Mouse (Mus musculus) embryonic facial prominence, embryonic 14.5 days (tissue): Measurements from ENCODE around the gene Phlpp1. TPM values are rescaled to one million over a fixed set of nuclear protein-coding genes. Genes with fewer than 3 reads are reported as not detected.
A peak's percentile ranks its signal among the peaks of the same experiment; 100 is the strongest.

ENCODE experiments used
- ATAC-seq: fragments of 200-750 bp; cut with Nextera tagmentation; 2 replicates; pipeline ENCODE4 v1.8.0; 2017; ENCODE audit warnings: low read depth, moderate number of reproducible peaks, moderate TSS enrichment
- DNase-seq: peaks from one replicate; pipeline ENCODE4 v3.0.0-alpha.2; 2015; ENCODE audit warnings: low spot score
- H3K27ac ChIP-seq: fragments of 300-500 bp; sonication (generic); replicated peaks from 2 replicates; pipeline ENCODE4 v1.5.1; 2014; ENCODE audit warnings: low read depth, mild to moderate bottlenecking, low read length, moderate library complexity
- H3K27me3 ChIP-seq: fragments of 300-500 bp; sonication (generic); replicated peaks from 2 replicates; pipeline ENCODE4 v1.6.1; 2014; ENCODE audit warnings: low read length; ENCODE audit not compliant: control insufficient read depth, insufficient read depth
- H3K36me3 ChIP-seq: fragments of 300-500 bp; sonication (generic); 2 replicates; pipeline ENCODE4 v1.6.1; 2014; ENCODE audit warnings: low read length, mixed read lengths; ENCODE audit not compliant: control insufficient read depth, insufficient read depth
- H3K4me1 ChIP-seq: fragments of 300-500 bp; sonication (generic); 2 replicates; pipeline ENCODE4 v1.6.1; 2014; ENCODE audit warnings: antibody characterized with exemption, low read length; ENCODE audit not compliant: control insufficient read depth, insufficient read depth
- H3K4me2 ChIP-seq: fragments of 300-500 bp; sonication (generic); 2 replicates; pipeline ENCODE4 v1.6.1; 2014; ENCODE audit warnings: low read depth, mild to moderate bottlenecking, low read length, moderate library complexity, mixed read lengths
- H3K4me3 ChIP-seq: fragments of 300-500 bp; sonication (generic); 2 replicates; pipeline ENCODE4 v1.5.1; 2014; ENCODE audit warnings: low read depth, mild to moderate bottlenecking, low read length
- H3K9ac ChIP-seq: fragments of 300-500 bp; sonication (generic); 2 replicates; pipeline ENCODE4 v1.6.1; 2014; ENCODE audit warnings: low read depth, mild to moderate bottlenecking, low read length, moderate library complexity, mixed read lengths
- H3K9me3 ChIP-seq: fragments of 300-500 bp; sonication (generic); 2 replicates; pipeline ENCODE4 v1.6.1; 2016; ENCODE audit warnings: low read length; ENCODE audit not compliant: control insufficient read depth
- WGBS: fragments of 180-500 bp; shearing (Covaris S2); extraction: QIAGEN DNeasy Blood & Tissue Kit; methylation state at CpG from one replicate; pipeline ENCODE4 v1.1.7; 2014; 5-methylcytosine and 5-hydroxymethylcytosine counted together
- polyA plus RNA-seq: library from polyadenylated mRNA; unstranded; fragments of >200 nt; fragmentation: Nextera tagmentation; extraction: Ambion mirVana; gene quantifications from 2 replicates; pipeline ENCODE4 v1.2.1, GENCODE M21; 2014

Phlpp1 gene
- polyA plus RNA-seq, 1 experiment from 2014 or later = 5.1 TPM

DNA sequence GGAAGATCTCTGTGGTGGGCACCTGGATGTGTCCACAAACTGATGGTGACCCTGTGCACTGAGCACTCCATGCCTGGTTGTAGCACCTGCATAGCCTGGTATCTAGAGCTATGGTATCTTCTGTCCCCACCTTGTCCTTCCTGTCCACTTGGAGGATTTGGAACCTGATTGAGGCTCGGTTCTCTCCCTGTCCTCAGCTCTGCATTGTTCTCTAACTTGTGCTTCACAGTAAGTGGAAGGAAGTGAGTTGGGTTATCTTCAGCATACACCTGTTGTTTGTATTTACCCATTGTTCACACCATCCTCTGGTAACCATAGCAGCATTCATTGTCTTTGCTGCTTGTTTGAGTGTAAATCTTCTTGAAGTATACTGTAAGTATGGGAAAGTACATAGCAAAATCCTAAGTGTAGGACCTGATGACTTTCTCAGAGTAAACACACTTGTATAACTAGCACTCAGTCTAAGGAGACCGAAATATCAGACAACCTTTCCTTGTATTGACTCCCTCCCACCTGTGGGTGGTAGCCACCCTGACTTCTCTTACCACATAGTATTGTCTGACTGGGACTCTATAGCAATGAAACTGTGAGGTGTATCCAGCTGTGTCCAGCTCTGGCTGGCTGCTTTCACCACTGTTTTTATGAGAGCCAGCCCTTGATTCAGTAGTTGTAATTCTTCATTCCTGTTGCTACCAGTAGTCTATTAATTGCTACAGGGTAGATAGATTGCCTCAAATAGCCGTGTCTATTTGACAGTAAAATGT, 191.5 kb downstream of the Phlpp1 start:
- WGBS = 82% methylated on average over 3 of the region's 3 CpGs
- Histone ChIP-seq H3K4me1 (no peaks in the 10 kb centered on the region), H3K4me3 (no peak overlapping the region), H3K9ac (no peak overlapping the region), H3K27me3 (no peaks in the 10 kb centered on the region), H3K9me3 (no peaks in the 10 kb centered on the region), H3K36me3 (0 out of 2 replicates have a peak, but pooled peaks cover 4% of the 10 kb centered on the region), H3K27ac (no peak overlapping the region), H3K4me2 (no peak overlapping the region)
- no peak for ATAC-seq
- DNase-seq = no peak

DNA sequence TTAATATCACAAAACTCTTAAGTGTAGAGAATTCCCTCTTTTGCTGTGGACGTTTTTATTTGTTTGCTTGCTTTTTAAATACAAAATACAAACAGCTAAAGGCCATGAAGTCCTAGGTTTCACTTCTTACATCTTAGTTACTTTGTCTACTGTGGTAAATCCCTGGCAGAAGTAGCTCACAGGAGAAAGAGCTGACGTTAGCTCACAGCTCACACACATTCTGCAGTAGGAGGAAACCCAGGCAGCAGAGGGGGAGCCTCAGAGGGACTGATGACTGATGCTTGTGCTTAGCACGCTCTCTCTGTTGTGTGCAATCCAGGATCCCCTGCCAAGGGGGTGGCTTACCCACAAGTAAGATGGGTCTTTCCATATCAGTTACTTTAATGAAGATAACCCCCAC, 197.8 kb downstream of the Phlpp1 start:
- Histone ChIP-seq H3K27me3 (no peaks in the 10 kb centered on the region), H3K4me3 (no peak overlapping the region), H3K9me3 (no peaks in the 10 kb centered on the region), H3K36me3 (peaks cover 16% of the 10 kb centered on the region; the same call in 1 of the 2 replicates), H3K27ac (no peak overlapping the region), H3K4me1 (no peaks in the 10 kb centered on the region), H3K9ac (no peak overlapping the region), H3K4me2 (no peak overlapping the region)
- DNase-seq (no peak), ATAC-seq (no peak)
- WGBS = 77% methylated on average over 3 of the region's 3 CpGs

- H3K4me2 ChIP-seq = no peak overlapping the region
- DNase-seq (no peak), ATAC-seq (no peak)
- no peaks in the 10 kb centered on the region for H3K4me1 ChIP-seq
- WGBS = 80% methylated on average over 2 of the region's 2 CpGs
- H3K9me3 ChIP-seq = no peaks in the 10 kb centered on the region
- H3K27ac ChIP-seq = no peak overlapping the region
- H3K9ac ChIP-seq = no peak overlapping the region
- peaks cover 18% of the 10 kb centered on the region for H3K36me3 ChIP-seq
- H3K4me3 ChIP-seq = no peak overlapping the region
- H3K27me3 ChIP-seq = no peaks in the 10 kb centered on the region
These were observed 200.9 kb downstream of the Phlpp1 start for GRCm38 (mm10) chr1:106372446-106372845.

DNA sequence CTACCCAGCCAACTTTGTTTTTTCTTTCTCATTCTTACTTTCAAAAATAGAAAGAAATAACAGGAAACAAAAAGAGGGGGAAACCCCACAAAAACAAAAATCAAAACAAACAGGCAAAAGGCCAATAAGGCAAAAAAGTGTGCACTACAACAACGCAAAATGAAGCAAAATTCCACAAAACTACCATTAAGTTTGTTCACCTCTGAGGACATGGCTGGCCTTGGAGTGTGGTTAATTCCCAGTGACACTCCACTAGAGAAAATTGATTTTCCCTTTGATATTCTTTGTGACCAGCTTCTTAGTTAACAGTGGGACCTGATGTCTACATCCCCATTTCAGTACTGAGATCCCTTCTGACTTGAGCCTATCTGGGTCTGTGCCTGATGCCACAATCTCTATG, 202.1 kb downstream of the Phlpp1 start:
- Histone ChIP-seq H3K9me3 (no peaks in the 10 kb centered on the region), H3K9ac (no peak overlapping the region), H3K4me1 (no peaks in the 10 kb centered on the region), H3K4me2 (no peak overlapping the region), H3K27ac (no peak overlapping the region), H3K36me3 (peaks cover 18% of the 10 kb centered on the region), H3K4me3 (no peak overlapping the region), H3K27me3 (no peaks in the 10 kb centered on the region)
- WGBS = 91% methylated on average over 1 of the region's 1 CpGs
- ATAC-seq (no peak), DNase-seq (no peak)

- peaks cover 15% of the 10 kb centered on the region for H3K36me3 ChIP-seq
- no peak overlapping the region for H3K27ac ChIP-seq
- DNase-seq = no peak
- no peaks in the 10 kb centered on the region for H3K27me3 ChIP-seq
- ATAC-seq = no peak
- WGBS = 89% methylated on average over 2 of the region's 2 CpGs
- H3K4me3 ChIP-seq = no peak overlapping the region
- no peak overlapping the region for H3K9ac ChIP-seq
- H3K4me1 ChIP-seq = no peaks in the 10 kb centered on the region
- no peaks in the 10 kb centered on the region for H3K9me3 ChIP-seq
- no peak overlapping the region for H3K4me2 ChIP-seq
These were observed 202.7 kb downstream of the Phlpp1 start for GRCm38 (mm10) chr1:106374274-106374673.

DNA sequence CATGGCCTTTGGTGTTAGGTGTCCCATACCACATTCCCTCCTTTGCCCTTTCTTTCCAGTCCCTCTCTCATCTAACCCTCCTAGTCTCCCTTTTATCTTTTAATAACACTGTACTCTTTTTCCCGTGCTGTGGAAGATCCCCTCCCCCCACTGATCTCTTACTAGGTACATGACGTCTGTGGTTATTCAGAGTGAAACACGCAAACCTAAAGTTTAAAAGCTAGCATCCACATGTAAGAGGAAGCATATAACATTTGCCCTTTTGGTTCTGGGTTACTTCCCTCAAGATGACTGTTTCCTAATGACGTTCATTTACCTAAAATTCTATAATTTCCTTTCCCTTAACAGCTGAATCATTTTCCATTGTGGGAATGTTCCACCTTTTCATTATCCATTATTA, 203.4 kb downstream of the Phlpp1 start:
- no peak overlapping the region for H3K4me3 ChIP-seq
- H3K9me3 ChIP-seq = no peaks in the 10 kb centered on the region
- H3K36me3 ChIP-seq = peaks cover 9% of the 10 kb centered on the region; the same call in 1 of the 2 replicates
- ATAC-seq (no peak), DNase-seq (no peak)
- H3K4me1 ChIP-seq = no peaks in the 10 kb centered on the region
- H3K27ac ChIP-seq = no peak overlapping the region
- WGBS = 80% methylated on average over 4 of the region's 4 CpGs
- no peak overlapping the region for H3K4me2 ChIP-seq
- no peaks in the 10 kb centered on the region for H3K27me3 ChIP-seq
- H3K9ac ChIP-seq = no peak overlapping the region

GRCm38 (mm10) chr1:106376003-106376402, 204.5 kb downstream of the Phlpp1 start:
- no peak for DNase-seq
- no peaks in the 10 kb centered on the region for H3K27me3 ChIP-seq
- WGBS = 70% methylated on average over 3 of the region's 3 CpGs

DNA sequence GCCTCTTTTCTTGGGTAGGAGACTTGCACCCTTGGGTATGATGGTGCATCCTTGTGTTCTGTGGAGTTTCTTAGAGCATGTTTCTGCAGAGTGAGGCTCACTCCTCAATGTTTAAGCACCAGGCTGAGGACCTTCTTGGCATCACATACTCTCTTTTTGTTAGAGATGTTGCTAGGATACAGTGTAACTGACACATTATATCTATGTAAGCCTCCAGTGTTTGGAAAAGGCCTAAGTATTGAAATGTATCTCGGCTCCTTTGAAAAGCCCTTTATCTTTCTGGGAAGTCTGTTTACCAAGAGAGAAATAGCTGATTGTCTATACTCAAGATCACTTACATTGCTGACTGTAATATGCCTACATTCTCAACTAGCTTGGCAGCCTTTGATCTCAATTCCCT, 208.9 kb downstream of the Phlpp1 start:
- no peaks in the 10 kb centered on the region for H3K9me3 ChIP-seq
- H3K27ac ChIP-seq = no peak overlapping the region
- ATAC-seq (no peak), DNase-seq (no peak)
- WGBS = 74% methylated on average over 1 of the region's 1 CpGs
- no peak overlapping the region for H3K9ac ChIP-seq
- no peak overlapping the region for H3K4me2 ChIP-seq
- peaks cover 6% of the 10 kb centered on the region; the same call in 1 of the 2 replicates for H3K36me3 ChIP-seq
- no peaks in the 10 kb centered on the region for H3K4me1 ChIP-seq
- H3K4me3 ChIP-seq = no peak overlapping the region
- no peaks in the 10 kb centered on the region for H3K27me3 ChIP-seq

More at GRCm38 (mm10) chr1:106376003-106376402, 204.5 kb downstream of the Phlpp1 start:
- Histone ChIP-seq H3K9ac (no peak overlapping the region), H3K27ac (no peak overlapping the region), H3K36me3 (peaks cover 6% of the 10 kb centered on the region; the same call in 1 of the 2 replicates), H3K4me1 (no peaks in the 10 kb centered on the region), H3K4me2 (no peak overlapping the region), H3K4me3 (no peak overlapping the region), H3K9me3 (no peaks in the 10 kb centered on the region)
- ATAC-seq = no peak

GRCm38 (mm10) chr1:106386542-106386941, 215.0 kb downstream of the Phlpp1 start:
- Histone ChIP-seq H3K27me3 (no peaks in the 10 kb centered on the region), H3K4me3 (no peak overlapping the region), H3K36me3 (peaks cover 22% of the 10 kb centered on the region), H3K4me2 (no peak overlapping the region), H3K27ac (no peak overlapping the region), H3K4me1 (no peaks in the 10 kb centered on the region), H3K9ac (no peak overlapping the region), H3K9me3 (no peaks in the 10 kb centered on the region)
- ATAC-seq (0 out of 2 replicates have a peak, but pooled peaks have one; percentile 30), DNase-seq (peak; percentile 34)
- 61% methylated on average over 5 of the region's 5 CpGs for WGBS
